Mouse (Mus musculus) T-helper 2 cell (primary cell): ENCODE measurements at regions not wholly inside any gene's neighbourhood (a gene's known extent, or its start where the extent isn't known, plus 50 kb on each side); places are given as distances from the start of the nearest gene placed in this dataset.

Experiments used
- in situ Hi-C: fragments of 300-600 bp; cut with MboI, MseI; formaldehyde crosslinking; loops from one replicate; pipeline ENCODE4 v1.15.1; 2025; ENCODE audit warnings: high pct_unique_total_duplicates

- in situ Hi-C loops: no loop called here
Observed at GRCm38 (mm10) chr14:24876508-24876907, 389.6 kb downstream of the Rps24 start.

GRCm38 (mm10) chr14:24877853-24878252 is 390.9 kb downstream of the Rps24 start:
- in situ Hi-C loops: no loop called here

- in situ Hi-C loops: loop anchor here (10.0 kb wide), 1 partner anchor 1071 kb away; no protein-coding TSS in a partner anchor
Observed at GRCm38 (mm10) chr14:24886164-24886563, 399.2 kb downstream of the Rps24 start.

- in situ Hi-C loops: loop anchor here (10.0 kb wide), 1 partner anchor 1072 kb away; no protein-coding TSS in a partner anchor
Observed at GRCm38 (mm10) chr14:24886896-24887421, 400.0 kb downstream of the Rps24 start.

- in situ Hi-C loops: no loop called here
Observed at GRCm38 (mm10) chr14:24890856-24891255, 403.9 kb downstream of the Rps24 start.

GRCm38 (mm10) chr14:24895196-24895595 is 408.3 kb downstream of the Rps24 start:
- in situ Hi-C loops: no loop called here

- in situ Hi-C loops: no loop called here
Observed at GRCm38 (mm10) chr14:24896681-24897080, 409.8 kb downstream of the Rps24 start.

- in situ Hi-C loops: loop anchor here (10.0 kb wide), 1 partner anchor 246 kb away; no protein-coding TSS in a partner anchor
Observed at GRCm38 (mm10) chr14:24900501-24901179, 413.7 kb downstream of the Rps24 start.

- in situ Hi-C loops: loop anchor here (10.0 kb wide), 1 partner anchor 247 kb away; no protein-coding TSS in a partner anchor
Observed at GRCm38 (mm10) chr14:24901726-24902125, 414.8 kb downstream of the Rps24 start.

GRCm38 (mm10) chr14:24902870-24903269 is 415.9 kb downstream of the Rps24 start:
- in situ Hi-C loops: loop anchor here (10.0 kb wide), 1 partner anchor 248 kb away; no protein-coding TSS in a partner anchor

GRCm38 (mm10) chr14:24904712-24905111 is 417.8 kb downstream of the Rps24 start:
- in situ Hi-C loops: loop anchor here (10.0 kb wide), 1 partner anchor 250 kb away; no protein-coding TSS in a partner anchor

- in situ Hi-C loops: loop anchor here (10.0 kb wide), 1 partner anchor 252 kb away; no protein-coding TSS in a partner anchor
Observed at GRCm38 (mm10) chr14:24906916-24907315, 420.0 kb downstream of the Rps24 start.

GRCm38 (mm10) chr14:24908377-24908776 is 421.5 kb downstream of the Rps24 start:
- in situ Hi-C loops: loop anchor here (10.0 kb wide), 1 partner anchor 254 kb away; no protein-coding TSS in a partner anchor

GRCm38 (mm10) chr14:24911621-24912020 is 424.7 kb downstream of the Rps24 start:
- in situ Hi-C loops: no loop called here

GRCm38 (mm10) chr14:24919056-24919455 is 432.1 kb downstream of the Rps24 start:
- in situ Hi-C loops: no loop called here

- in situ Hi-C loops: no loop called here
Observed at GRCm38 (mm10) chr14:24922006-24922405, 435.1 kb downstream of the Rps24 start.

- in situ Hi-C loops: no loop called here
Observed at GRCm38 (mm10) chr14:24924561-24924960, 437.6 kb downstream of the Rps24 start.

- in situ Hi-C loops: no loop called here
Observed at GRCm38 (mm10) chr14:24926086-24927048, 439.4 kb downstream of the Rps24 start.

GRCm38 (mm10) chr14:24928726-24929125 is 441.8 kb downstream of the Rps24 start:
- in situ Hi-C loops: no loop called here

- in situ Hi-C loops: no loop called here
Observed at GRCm38 (mm10) chr14:24930251-24930650, 443.3 kb downstream of the Rps24 start.

GRCm38 (mm10) chr14:24937876-24938275 is 451.0 kb downstream of the Rps24 start:
- in situ Hi-C loops: no loop called here

GRCm38 (mm10) chr14:24939068-24939467 is 452.1 kb downstream of the Rps24 start:
- in situ Hi-C loops: no loop called here
